Mouse (Mus musculus) frontal cortex, adult (tissue): ENCODE data around the gene Hist1h3d.
"Not testable (repeated sequence)": the region's sequence is repeated elsewhere in the genome, so short reads cannot be mapped to it uniquely, and the experiment has no call there.

ENCODE experiments used
- ATAC-seq: cut with Nextera tagmentation; 2 replicates; pipeline ENCODE4 v1.9.2; 2017; ENCODE audit warnings: mild to moderate bottlenecking, moderate library complexity, mixed read lengths; ENCODE audit not compliant: low TSS enrichment

Gene Hist1h3d

GRCm38 (mm10) chr13:23585442-23586098 lies 10.0 kb downstream of the Hist1h3d start:
- peak; percentile 91 for ATAC-seq

GRCm38 (mm10) chr13:23586099-23586939 lies 10.8 kb downstream of the Hist1h3d start:
- no peak for ATAC-seq

GRCm38 (mm10) chr13:23586940-23587225 lies 11.3 kb downstream of the Hist1h3d start:
- ATAC-seq = no peak

GRCm38 (mm10) chr13:23591206-23591605 lies 15.6 kb downstream of the Hist1h3d start:
- no peak for ATAC-seq

GRCm38 (mm10) chr13:23591886-23592285 lies 16.3 kb downstream of the Hist1h3d start:
- not testable (repeated sequence) for ATAC-seq

- ATAC-seq = no peak
Observed at GRCm38 (mm10) chr13:23592614-23593013, 17.1 kb downstream of the Hist1h3d start.

- ATAC-seq = no peak
Observed at GRCm38 (mm10) chr13:23593051-23593770, 17.6 kb downstream of the Hist1h3d start.

GRCm38 (mm10) chr13:23595185-23595584 lies 19.6 kb downstream of the Hist1h3d start:
- no peak for ATAC-seq

- ATAC-seq = no peak
Observed at GRCm38 (mm10) chr13:23595622-23596372, 20.2 kb downstream of the Hist1h3d start.

GRCm38 (mm10) chr13:23597957-23598356 lies 22.4 kb downstream of the Hist1h3d start:
- peak; percentile 83 for ATAC-seq

GRCm38 (mm10) chr13:23603182-23603699 lies 27.7 kb downstream of the Hist1h3d start:
- no peak for ATAC-seq

GRCm38 (mm10) chr13:23604452-23604851 lies 28.9 kb downstream of the Hist1h3d start:
- no peak for ATAC-seq

- no peak for ATAC-seq
Observed at GRCm38 (mm10) chr13:23605052-23605451, 29.5 kb downstream of the Hist1h3d start.

GRCm38 (mm10) chr13:23609209-23609608 lies 33.6 kb downstream of the Hist1h3d start:
- no peak for ATAC-seq

GRCm38 (mm10) chr13:23609844-23610243 lies 34.3 kb downstream of the Hist1h3d start:
- no peak for ATAC-seq

GRCm38 (mm10) chr13:23610393-23610792 lies 34.8 kb downstream of the Hist1h3d start:
- ATAC-seq = no peak

- no peak for ATAC-seq
Observed at GRCm38 (mm10) chr13:23611638-23612037, 36.1 kb downstream of the Hist1h3d start.

GRCm38 (mm10) chr13:23620056-23620732 lies 44.6 kb downstream of the Hist1h3d start:
- ATAC-seq = no peak

- peak; percentile 87 for ATAC-seq
Observed at GRCm38 (mm10) chr13:23620733-23621531, 45.4 kb downstream of the Hist1h3d start, which contains the start of gene Hist1h2be. TSS of gene Hist1h2be (minus strand) at chr13:23621124.

GRCm38 (mm10) chr13:23621532-23622174 lies 46.1 kb downstream of the Hist1h3d start:
- ATAC-seq = peak; percentile 87
